21 mouse cellular contexts compared by ENCODE assay signal in the genomic region with DNA sequence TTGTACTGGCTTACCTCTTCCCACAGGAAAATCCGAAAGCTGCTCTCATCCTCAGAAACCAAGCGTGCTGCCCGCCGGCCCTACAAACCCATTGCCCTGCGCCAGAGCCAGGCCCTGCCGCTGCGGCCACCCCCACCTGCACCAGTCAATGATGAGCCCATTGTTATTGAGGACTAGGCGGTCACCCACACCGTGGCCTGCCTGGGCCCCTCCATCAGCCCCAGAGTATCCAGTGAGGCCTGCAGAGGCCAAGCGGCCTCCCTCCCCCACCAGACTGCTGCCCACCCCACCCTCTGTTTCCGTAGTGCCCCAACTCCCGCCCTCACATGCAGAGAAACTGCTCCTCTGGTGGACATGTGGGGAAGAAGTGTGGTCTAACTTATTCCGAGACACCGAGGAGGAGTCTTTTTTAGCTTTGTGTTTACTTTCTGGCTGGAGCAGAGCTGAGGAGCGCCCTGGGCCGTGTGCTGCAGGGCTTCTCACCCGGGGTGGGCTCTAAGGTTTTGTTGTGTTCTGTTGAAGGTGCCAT. TPM values are rescaled to one million over a fixed set of nuclear protein-coding genes. Genes with fewer than 3 reads are reported as not detected.
DNase-seq lines count a peak whose midpoint lies in the region; ATAC-seq and TF ChIP-seq lines count a peak whose summit lies in the region.
"Had no signal": no experiment of that assay in that cellular context is flagged by ENCODE, and none has a peak within 500 bp of the region (broad histone marks: within the 10 kb centered on the region; RNA-seq: fewer than 3 reads in every experiment).

No protein-coding gene starts in this region.

- WGBS in forebrain, embryonic 12.5 days: 79% methylated on average over 17 of the region's 17 CpGs
- 83% methylated on average over 17 of the region's 17 CpGs for WGBS in forebrain, embryonic 15.5 days
- WGBS in heart, embryonic 12.5 days: 67% methylated on average over 17 of the region's 17 CpGs

- H3K27ac ChIP-seq in forebrain, embryonic 12.5 days: peak overlapping the region; percentile 50; the same call in 1 of the 2 replicates
- no peak overlapping the region for H3K27ac ChIP-seq in forebrain, embryonic 15.5 days (replicated peaks)
- H3K27ac ChIP-seq in heart, embryonic 12.5 days (ENCODE audit: poor library complexity, severe bottlenecking): peak overlapping the region; percentile 97
- H3K27ac ChIP-seq in left cerebral cortex, adult 2 months: peak overlapping the region; percentile 25; the same call in 1 of the 2 replicates
- H3K27ac ChIP-seq: forebrain, embryonic 10.5 days; gastrocnemius, adult 2 months; hindbrain, embryonic 12.5 days; neural tube, embryonic 15.5 days had no signal

- H3K9ac ChIP-seq in forebrain, embryonic 12.5 days: no peak overlapping the region
- H3K9ac ChIP-seq in forebrain, embryonic 15.5 days (replicated peaks): no peak overlapping the region
- peak overlapping the region; percentile 19; the same call in 1 of the 2 replicates for H3K9ac ChIP-seq in heart, embryonic 12.5 days
- H3K9ac ChIP-seq: hindbrain, embryonic 12.5 days; midbrain, embryonic 12.5 days; neural tube, embryonic 15.5 days had no signal

- no peak for DNase-seq in heart, adult 9 months (ENCODE audit: low spot score in 2 of 2)
- no peak for DNase-seq in left cerebral cortex, adult 2 months (ENCODE audit: extremely low spot score in 1 of 2, low spot score in 2 of 2)
- DNase-seq in left cerebral cortex, postnatal 14 days (ENCODE audit: low spot score in 2 of 2): no peak
- no peak for DNase-seq in adrenal gland, adult 2 months
- DNase-seq: adrenal gland, postnatal 36 days; cerebellum, adult 9-11 months; gastrocnemius, adult 2 months; kidney, adult 18-20 months; lung, postnatal 14 days; right cerebral cortex, adult 18-20 months; thymus, adult 2 months; thymus, postnatal 4 days had no signal

- H3K4me3 ChIP-seq in forebrain, embryonic 12.5 days (replicated peaks): no peak overlapping the region
- H3K4me3 ChIP-seq in forebrain, embryonic 15.5 days: no peak overlapping the region
- H3K4me3 ChIP-seq in heart, embryonic 12.5 days: no peak overlapping the region
- no peak overlapping the region for H3K4me3 ChIP-seq in left cerebral cortex, adult 2 months
- H3K4me3 ChIP-seq: forebrain, embryonic 10.5 days; gastrocnemius, adult 2 months; hindbrain, embryonic 12.5 days; midbrain, embryonic 12.5 days; neural tube, embryonic 15.5 days had no signal

- H3K27me3 ChIP-seq in forebrain, embryonic 12.5 days: 0 out of 2 replicates have a peak, but pooled peaks cover under 1% of the 10 kb centered on the region
- no peaks in the 10 kb centered on the region for H3K27me3 ChIP-seq in forebrain, embryonic 15.5 days
- H3K27me3 ChIP-seq in heart, embryonic 12.5 days (replicated peaks): no peaks in the 10 kb centered on the region
- H3K27me3 ChIP-seq: neural tube, embryonic 15.5 days had no signal

- peaks cover 31% of the 10 kb centered on the region for H3K4me1 ChIP-seq in forebrain, embryonic 12.5 days
- H3K4me1 ChIP-seq in forebrain, embryonic 15.5 days: peaks cover 24% of the 10 kb centered on the region
- H3K4me1 ChIP-seq in heart, embryonic 12.5 days (replicated peaks): peaks cover 84% of the 10 kb centered on the region

- no peak; the same call in 1 of the 2 replicates for TF ChIP-seq CTCF in left cerebral cortex, adult 2 months (IDR thresholded peaks at IDR 0.05)

- H3K9me3 ChIP-seq in forebrain, embryonic 12.5 days: no peaks in the 10 kb centered on the region
- H3K9me3 ChIP-seq in forebrain, embryonic 15.5 days: no peaks in the 10 kb centered on the region
- H3K9me3 ChIP-seq in heart, embryonic 12.5 days (replicated peaks): no peaks in the 10 kb centered on the region
- H3K9me3 ChIP-seq: forebrain, embryonic 10.5 days; hindbrain, embryonic 12.5 days; midbrain, embryonic 12.5 days; neural tube, embryonic 15.5 days had no signal

- H3K36me3 ChIP-seq in forebrain, embryonic 12.5 days (replicated peaks): peaks cover 71% of the 10 kb centered on the region
- H3K36me3 ChIP-seq in forebrain, embryonic 15.5 days: peaks cover 59% of the 10 kb centered on the region
- H3K36me3 ChIP-seq in heart, embryonic 12.5 days: peaks cover 55% of the 10 kb centered on the region

- H3K4me2 ChIP-seq in forebrain, embryonic 12.5 days: no peak overlapping the region
- no peak overlapping the region for H3K4me2 ChIP-seq in forebrain, embryonic 15.5 days (replicated peaks)
- H3K4me2 ChIP-seq in heart, embryonic 12.5 days: no peak overlapping the region
- H3K4me2 ChIP-seq: hindbrain, embryonic 12.5 days; midbrain, embryonic 12.5 days; neural tube, embryonic 15.5 days had no signal

- ATAC-seq in forebrain, embryonic 12.5 days (ENCODE audit: low FRiP score): no peak
- ATAC-seq in forebrain, embryonic 15.5 days (replicated peaks): no peak
- ATAC-seq in heart, embryonic 12.5 days (ENCODE audit: insufficient number of reproducible peaks, low FRiP score): no peak

- intact Hi-C loops in left cerebral cortex, adult 2 months (cut with DNase I): no loop called here
- intact Hi-C loops in left cerebral cortex, postnatal 14 days (cut with DNase I): no loop called here

RNA-seq across cellular contexts. Expression of a gene that starts 3.5 kb away (rescaled TPM):
- polyA plus RNA-seq in forebrain, embryonic 12.5 days (2016; fragmentation: Nextera tagmentation; extraction: Ambion mirVana): 223 and 227 TPM in 2 replicates
- 407 and 414 TPM in 2 replicates for polyA plus RNA-seq in forebrain, embryonic 15.5 days (2015; fragmentation: Nextera tagmentation; extraction: Ambion mirVana)
- polyA plus RNA-seq in heart, embryonic 12.5 days (2016; fragmentation: Nextera tagmentation; extraction: Ambion mirVana): 1,186 and 1,223 TPM in 2 replicates
- 100 to 1,000 TPM; 143 to 148 TPM for total RNA-seq in left cerebral cortex, adult 2 months (2021)
- total RNA-seq in left cerebral cortex, postnatal 14 days (2021): 100 to 1,000 TPM; 199 to 200 TPM
- total RNA-seq in adrenal gland, adult 2 months (2021): 10 to 100 TPM; 57.5 to 58.2 TPM
- polyA plus RNA-seq in adrenal gland, adult 2 months (2012; rRNA removed): 159 and 168 TPM in 2 replicates

RNA-seq across cellular contexts. Expression of a gene that starts 9.6 kb away (rescaled TPM):
- polyA plus RNA-seq in forebrain, embryonic 12.5 days (2016; fragmentation: Nextera tagmentation; extraction: Ambion mirVana): 48.5 and 62.0 TPM in 2 replicates
- polyA plus RNA-seq in forebrain, embryonic 15.5 days (2015; fragmentation: Nextera tagmentation; extraction: Ambion mirVana): 29.1 and 31.5 TPM in 2 replicates
- polyA plus RNA-seq in heart, embryonic 12.5 days (2016; fragmentation: Nextera tagmentation; extraction: Ambion mirVana): 464 and 485 TPM in 2 replicates
- 10 to 100 TPM; 14.4 to 15.0 TPM for total RNA-seq in left cerebral cortex, adult 2 months (2021)
- 10 to 100 TPM; 12.7 to 13.0 TPM for total RNA-seq in left cerebral cortex, postnatal 14 days (2021)
- 100 to 1,000 TPM in 1 of 2 experiments, 10 to 100 TPM in 1; 51.5 to 101 TPM for total RNA-seq in adrenal gland, adult 2 months (2021)
- 31.7 and 36.9 TPM in 2 replicates for polyA plus RNA-seq in adrenal gland, adult 2 months (2012; rRNA removed)

RNA-seq across cellular contexts. Expression of a gene that starts 19.7 kb away (rescaled TPM):
- 48.3 and 49.6 TPM in 2 replicates for polyA plus RNA-seq in forebrain, embryonic 12.5 days (2016; fragmentation: Nextera tagmentation; extraction: Ambion mirVana)
- polyA plus RNA-seq in forebrain, embryonic 15.5 days (2015; fragmentation: Nextera tagmentation; extraction: Ambion mirVana): 22.6 and 24.9 TPM in 2 replicates
- 24.5 and 26.9 TPM in 2 replicates for polyA plus RNA-seq in heart, embryonic 12.5 days (2016; fragmentation: Nextera tagmentation; extraction: Ambion mirVana)
- total RNA-seq in left cerebral cortex, adult 2 months (2021): 1 to 10 TPM; 1.7 to 2.2 TPM
- total RNA-seq in left cerebral cortex, postnatal 14 days (2021): 1 to 10 TPM; 1.7 to 1.8 TPM
- total RNA-seq in adrenal gland, adult 2 months (2021): 1 to 10 TPM in 1 of 2 experiments, under 1 TPM in 1; 0.66 to 1.4 TPM
- polyA plus RNA-seq in adrenal gland, adult 2 months (2012; rRNA removed): 3.6 and 6.6 TPM in 2 replicates
- total RNA-seq: gastrocnemius, adult 2 months had no signal

RNA-seq across cellular contexts. Expression of a gene that starts 38.5 kb away (rescaled TPM):
- polyA plus RNA-seq in forebrain, embryonic 12.5 days (2016; fragmentation: Nextera tagmentation; extraction: Ambion mirVana): 22.2 and 22.7 TPM in 2 replicates
- 15.2 and 17.9 TPM in 2 replicates for polyA plus RNA-seq in forebrain, embryonic 15.5 days (2015; fragmentation: Nextera tagmentation; extraction: Ambion mirVana)
- polyA plus RNA-seq in heart, embryonic 12.5 days (2016; fragmentation: Nextera tagmentation; extraction: Ambion mirVana): 11.3 and 11.4 TPM in 2 replicates
- total RNA-seq in left cerebral cortex, adult 2 months (2021): 10 to 100 TPM; 72.9 to 76.5 TPM
- 10 to 100 TPM; 92.7 to 95.9 TPM for total RNA-seq in left cerebral cortex, postnatal 14 days (2021)
- total RNA-seq in adrenal gland, adult 2 months (2021): 100 to 1,000 TPM in 1 of 2 experiments, 10 to 100 TPM in 1; 76.6 to 102 TPM
- 164 TPM in 2 replicates for polyA plus RNA-seq in adrenal gland, adult 2 months (2012; rRNA removed)

RNA-seq across cellular contexts. Expression of a gene that starts 49.2 kb away (rescaled TPM):
- 21.6 and 21.9 TPM in 2 replicates for polyA plus RNA-seq in forebrain, embryonic 12.5 days (2016; fragmentation: Nextera tagmentation; extraction: Ambion mirVana)
- polyA plus RNA-seq in forebrain, embryonic 15.5 days (2015; fragmentation: Nextera tagmentation; extraction: Ambion mirVana): 38.9 and 41.1 TPM in 2 replicates
- 2.0 and 2.1 TPM in 2 replicates for polyA plus RNA-seq in heart, embryonic 12.5 days (2016; fragmentation: Nextera tagmentation; extraction: Ambion mirVana)
- total RNA-seq in left cerebral cortex, adult 2 months (2021): 10 to 100 TPM; 27.8 to 28.6 TPM
- total RNA-seq in left cerebral cortex, postnatal 14 days (2021): 10 to 100 TPM; 28.3 to 35.6 TPM
- total RNA-seq in adrenal gland, adult 2 months (2021): 1 to 10 TPM; 2.8 to 9.7 TPM
- 11.9 and 15.9 TPM in 2 replicates for polyA plus RNA-seq in adrenal gland, adult 2 months (2012; rRNA removed)
- total RNA-seq: common myeloid progenitor, adult 5-6 weeks; gastrocnemius, adult 2 months; liver, adult 2 months had no signal
- polyA plus RNA-seq: liver, adult 2 months had no signal
